In the genomic region with DNA sequence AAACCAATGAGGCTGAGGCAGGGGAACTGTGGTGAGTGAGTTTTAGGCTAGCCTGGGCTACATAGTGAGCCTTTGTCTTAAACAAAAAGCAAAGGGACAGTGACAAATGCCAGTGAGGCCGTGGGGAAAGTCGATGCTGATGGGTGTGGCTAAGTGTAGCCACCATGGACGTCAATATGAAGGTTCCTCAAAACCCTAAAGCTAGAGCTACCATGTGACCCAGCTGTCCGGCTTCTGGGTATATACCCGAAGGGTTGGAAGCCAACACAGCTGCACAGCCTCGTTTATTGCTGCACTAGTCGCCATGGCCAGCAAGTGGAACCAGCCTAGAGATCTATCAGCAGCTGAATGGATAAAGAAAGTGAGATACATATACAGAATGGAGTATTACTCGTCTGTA, we compare ENCODE assay signal across 29 mouse cellular contexts. TPM values are rescaled to one million over a fixed set of nuclear protein-coding genes. Genes with fewer than 3 reads are reported as not detected.
A peak's percentile ranks its signal among the peaks of the same experiment; 100 is the strongest.
DNase-seq lines count a peak whose midpoint lies in the region; ATAC-seq and TF ChIP-seq lines count a peak whose summit lies in the region.
"Had no signal": no experiment of that assay in that cellular context is flagged by ENCODE, and none has a peak within 500 bp of the region (broad histone marks: within the 10 kb centered on the region; RNA-seq: fewer than 3 reads in every experiment).

No protein-coding gene starts in this region.

- no peak for ATAC-seq in lung, postnatal 0 days
- peak; percentile 92 for ATAC-seq in monocyte, adult 5-6 weeks (replicated peaks; ENCODE audit: insufficient number of reproducible peaks, low FRiP score, low TSS enrichment, poor library complexity, severe bottlenecking)
- ATAC-seq: forebrain, embryonic 13.5 days; inflammation-experienced regulatory T-cells, adult 6 months; midbrain, embryonic 15.5 days had no signal

- no peak overlapping the region for H3K9ac ChIP-seq in lung, postnatal 0 days (replicated peaks; ENCODE audit: low read depth)
- H3K9ac ChIP-seq: embryonic facial prominence, embryonic 15.5 days; forebrain, embryonic 13.5 days; hindbrain, embryonic 15.5 days; kidney, embryonic 15.5 days; limb, embryonic 12.5 days; midbrain, embryonic 15.5 days; stomach, embryonic 15.5 days had no signal

- no peaks in the 10 kb centered on the region for H3K27me3 ChIP-seq in lung, postnatal 0 days (replicated peaks; ENCODE audit: insufficient read depth, low read length)
- H3K27me3 ChIP-seq: embryonic facial prominence, embryonic 15.5 days; forebrain, embryonic 13.5 days; hindbrain, embryonic 15.5 days; kidney, embryonic 15.5 days; midbrain, embryonic 15.5 days; stomach, embryonic 15.5 days had no signal

- no peak for TF ChIP-seq CTCF in lung, postnatal 0 days (IDR thresholded peaks at IDR 0.05)
- TF ChIP-seq CTCF in bone marrow macrophage, adult 2 months (IDR thresholded peaks at IDR 0.05; ENCODE audit: low read depth, low read length): no peak

- H3K36me3 ChIP-seq in lung, postnatal 0 days (ENCODE audit: insufficient read depth, low read length): no peaks in the 10 kb centered on the region
- H3K36me3 ChIP-seq: embryonic facial prominence, embryonic 10.5 days; embryonic facial prominence, embryonic 15.5 days; hindbrain, embryonic 10.5 days; hindbrain, embryonic 15.5 days; kidney, embryonic 15.5 days; limb, embryonic 12.5 days; midbrain, embryonic 15.5 days; stomach, embryonic 15.5 days had no signal

- no peaks in the 10 kb centered on the region for H3K9me3 ChIP-seq in lung, postnatal 0 days (ENCODE audit: low read length)
- H3K9me3 ChIP-seq: embryonic facial prominence, embryonic 10.5 days; embryonic facial prominence, embryonic 15.5 days; forebrain, embryonic 13.5 days; hindbrain, embryonic 10.5 days; hindbrain, embryonic 15.5 days; kidney, embryonic 15.5 days; limb, embryonic 12.5 days; midbrain, embryonic 15.5 days; stomach, embryonic 15.5 days had no signal

- H3K4me3 ChIP-seq in lung, postnatal 0 days (ENCODE audit: low read depth, low read length): no peak overlapping the region
- no peak overlapping the region for H3K4me3 ChIP-seq in bone marrow macrophage, adult 2 months (ENCODE audit: insufficient read depth, low read length)
- H3K4me3 ChIP-seq: embryonic facial prominence, embryonic 10.5 days; embryonic facial prominence, embryonic 15.5 days; forebrain, embryonic 13.5 days; hindbrain, embryonic 10.5 days; hindbrain, embryonic 15.5 days; kidney, embryonic 15.5 days; left cerebral cortex, adult 2 months; limb, embryonic 12.5 days; midbrain, embryonic 15.5 days; stomach, embryonic 15.5 days had no signal

- TF ChIP-seq POLR2A in bone marrow macrophage, adult 2 months (IDR thresholded peaks at IDR 0.05; ENCODE audit: borderline replicate concordance, low read depth, low read length): no peak

- no peak for TF ChIP-seq EP300 in lung, postnatal 0 days (IDR thresholded peaks at IDR 0.05)

- H3K27ac ChIP-seq in lung, postnatal 0 days (ENCODE audit: low read length): no peak overlapping the region
- peak overlapping the region; percentile 73 for H3K27ac ChIP-seq in bone marrow macrophage, adult 2 months (ENCODE audit: insufficient read depth, low read depth, low read length)
- H3K27ac ChIP-seq: embryonic facial prominence, embryonic 10.5 days; embryonic facial prominence, embryonic 15.5 days; forebrain, embryonic 13.5 days; hindbrain, embryonic 10.5 days; hindbrain, embryonic 15.5 days; kidney, embryonic 15.5 days; left cerebral cortex, adult 2 months; limb, embryonic 12.5 days; midbrain, embryonic 15.5 days; stomach, embryonic 15.5 days had no signal

- no peak overlapping the region for H3K4me2 ChIP-seq in lung, postnatal 0 days (replicated peaks; ENCODE audit: low read depth, low read length)
- H3K4me2 ChIP-seq: embryonic facial prominence, embryonic 15.5 days; forebrain, embryonic 13.5 days; hindbrain, embryonic 15.5 days; kidney, embryonic 15.5 days; limb, embryonic 12.5 days; liver, embryonic 11.5 days; midbrain, embryonic 15.5 days; stomach, embryonic 15.5 days had no signal

- DNase-seq in lung, postnatal 0 days (ENCODE audit: low spot score): peak; percentile 19
- no peak for DNase-seq in lung, postnatal 10 days
- peak; percentile 61 to 64 for DNase-seq in B cell, adult 2 months
- DNase-seq in adrenal gland, adult (ENCODE audit: inconsistent age in 2 of 2, low spot score in 1 of 2): no peak
- no peak for DNase-seq in adrenal gland, adult 18-20 months (ENCODE audit: low spot score in 2 of 2)
- no peak for DNase-seq in adrenal gland, postnatal 14 days
- DNase-seq: cerebellum, adult 11-12 months; cerebellum, postnatal 10 days; gastrocnemius, postnatal 36 days; heart, postnatal 14 days; kidney, adult 11 months; right cerebral cortex, adult 18-20 months had no signal

- no peaks in the 10 kb centered on the region for H3K4me1 ChIP-seq in lung, postnatal 0 days (ENCODE audit: insufficient read depth, low read depth, low read length)
- H3K4me1 ChIP-seq in bone marrow macrophage, adult 2 months (ENCODE audit: control insufficient read depth, insufficient read depth, low read length): peaks cover 51% of the 10 kb centered on the region
- H3K4me1 ChIP-seq: embryonic facial prominence, embryonic 10.5 days; embryonic facial prominence, embryonic 15.5 days; forebrain, embryonic 13.5 days; hindbrain, embryonic 10.5 days; hindbrain, embryonic 15.5 days; kidney, embryonic 15.5 days; limb, embryonic 12.5 days; midbrain, embryonic 15.5 days; stomach, embryonic 15.5 days had no signal

- WGBS in lung, postnatal 0 days: 62% methylated on average over 8 of the region's 8 CpGs

RNA-seq across cellular contexts. Expression of a gene that starts 11.9 kb away (rescaled TPM):
- 37.1 and 59.4 TPM in 2 replicates for polyA plus RNA-seq in lung, postnatal 0 days (2015; fragmentation: Nextera tagmentation; extraction: Ambion mirVana)
- polyA plus RNA-seq in bone marrow macrophage, adult 2 months (2012; ENCODE audit: insufficient read depth, insufficient read length, missing spikeins): 128 and 146 TPM in 2 replicates
- 404 to 550 TPM (median 548 TPM) in 3 replicates for total RNA-seq in monocyte, adult 5-6 weeks (2017)
- 1 to 10 TPM; 3.9 to 4.2 TPM for total RNA-seq in adrenal gland, adult 18-20 months (2021)
- 2.0 and 2.9 TPM in 2 replicates for total RNA-seq in adrenal gland, postnatal 14 days (2021)

RNA-seq across cellular contexts. Expression of a gene that starts 41.0 kb away (rescaled TPM):
- polyA plus RNA-seq in lung, postnatal 0 days (2015; fragmentation: Nextera tagmentation; extraction: Ambion mirVana): 39.7 and 44.5 TPM in 2 replicates
- polyA plus RNA-seq in bone marrow macrophage, adult 2 months (2012; ENCODE audit: insufficient read depth, insufficient read length, missing spikeins): 68.7 and 73.5 TPM in 2 replicates
- total RNA-seq in monocyte, adult 5-6 weeks (2017): 97.2 to 110 TPM (median 108 TPM) in 3 replicates
- total RNA-seq in adrenal gland, adult 18-20 months (2021): 100 to 1,000 TPM in 1 of 2 experiments, 10 to 100 TPM in 1; 94.6 to 101 TPM
- total RNA-seq in adrenal gland, postnatal 14 days (2021): 96.0 and 104 TPM in 2 replicates

RNA-seq across cellular contexts. Expression of a gene that starts 54.4 kb away (rescaled TPM):
- polyA plus RNA-seq in lung, postnatal 0 days (2015; fragmentation: Nextera tagmentation; extraction: Ambion mirVana): 10.7 and 11.1 TPM in 2 replicates
- not detected in 2 replicates for polyA plus RNA-seq in bone marrow macrophage, adult 2 months (2012; ENCODE audit: insufficient read depth, insufficient read length, missing spikeins)
- total RNA-seq in monocyte, adult 5-6 weeks (2017): not detected in 3 replicates
- 10 to 100 TPM; 10.2 to 10.7 TPM for total RNA-seq in adrenal gland, adult 18-20 months (2021)
- total RNA-seq in adrenal gland, postnatal 14 days (2021): 15.3 and 21.3 TPM in 2 replicates
- total RNA-seq: CH12.LX; megakaryocyte-erythroid progenitor cell, adult 5-6 weeks had no signal
- polyA plus RNA-seq: C2C12; inflammation-experienced regulatory T-cells, adult 6 months had no signal

Comparison
In these comparisons a context has a peak if more than half of its experiments do, and no peak if none do; other contexts are left out.
1. DNase-seq: peak in lung, postnatal 0 days (single experiment) and B cell, adult 2 months (2 of 2); none in lung, postnatal 10 days (single experiment), adrenal gland, adult (0 of 2), adrenal gland, adult 18-20 months (0 of 2) and adrenal gland, postnatal 14 days (single experiment).
2. RNA of a gene that starts 11.9 kb away (total RNA-seq): 404 to 550 TPM in monocyte, adult 5-6 weeks; 3.9 to 4.2 TPM in adrenal gland, adult 18-20 months and 2.0 to 2.9 TPM in adrenal gland, postnatal 14 days; every median in the first group is over 10 times any median in the second.
3. RNA of a gene that starts 54.4 kb away (total RNA-seq): 15.3 to 21.3 TPM in adrenal gland, postnatal 14 days and 10.2 to 10.7 TPM in adrenal gland, adult 18-20 months; not detected in monocyte, adult 5-6 weeks; every median in the first group is over 10 times any median in the second.